Mouse (Mus musculus): Measurements from ENCODE around the gene Plcxd2. TPM values are rescaled to one million over a fixed set of nuclear protein-coding genes. Genes with fewer than 3 reads are reported as not detected.

Gene Plcxd2
- total RNA-seq, 2 experiments from 2014 or later, result 16.4 to 18.4 TPM

DNA sequence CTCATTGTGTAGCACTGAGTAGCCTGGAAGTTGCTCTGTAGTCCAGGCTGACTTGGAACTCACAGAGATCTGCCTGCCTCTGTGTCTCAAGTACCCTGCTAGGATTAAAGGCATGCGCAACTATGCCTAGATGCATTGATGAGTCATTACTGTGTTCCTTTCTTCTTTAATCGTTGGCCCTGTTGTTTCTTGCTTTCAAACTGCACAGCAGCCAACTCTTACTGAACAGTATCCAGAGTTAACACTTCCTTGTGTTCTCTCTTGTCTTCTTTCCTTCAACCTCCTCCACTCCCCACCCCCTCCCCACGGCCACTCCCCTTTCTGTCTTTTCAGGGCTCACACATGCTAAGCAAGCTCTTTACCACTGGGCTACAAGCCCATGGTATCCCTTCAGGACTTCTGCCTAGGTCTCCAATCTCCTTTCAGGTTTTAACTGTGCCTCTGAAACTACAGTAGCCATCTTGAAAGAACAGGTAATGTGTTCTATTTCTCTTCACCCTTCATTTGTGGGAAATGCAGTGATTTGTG lies 74.0 kb downstream of the Plcxd2 start:
- no peak for DNase-seq

DNA sequence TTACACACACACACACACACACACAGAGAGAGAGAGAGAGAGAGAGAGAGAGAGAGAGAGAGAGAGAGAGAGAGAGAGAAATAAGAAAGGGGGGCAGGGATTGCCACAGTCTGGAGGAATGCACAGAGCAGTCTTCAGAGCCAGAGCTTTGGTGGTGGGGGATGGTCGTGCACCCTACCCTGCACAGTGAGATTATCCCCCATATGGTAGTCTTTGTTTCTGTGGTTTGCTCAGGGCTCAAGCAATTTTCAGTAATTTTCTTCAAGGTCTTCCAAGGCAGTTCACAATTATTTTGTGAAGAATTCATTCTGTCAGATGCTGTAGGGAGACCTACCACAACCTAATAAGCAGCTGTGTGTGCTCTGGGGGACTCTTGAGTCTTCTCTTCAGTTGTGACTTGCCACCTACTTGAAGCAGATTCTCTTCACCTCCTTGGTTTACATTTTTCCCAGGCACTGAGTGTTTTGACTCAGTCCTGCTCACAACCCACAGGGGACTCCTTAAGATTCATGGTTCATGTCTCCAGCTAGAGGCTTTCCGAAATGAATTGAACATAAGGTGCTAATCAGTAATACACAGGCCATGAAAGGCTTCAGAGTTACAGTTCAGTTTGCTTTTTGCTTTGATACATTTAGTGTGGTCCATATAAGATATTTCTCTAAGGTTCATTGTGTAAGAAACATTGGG lies 75.2 kb downstream of the Plcxd2 start:
- DNase-seq, result no peak

DNA sequence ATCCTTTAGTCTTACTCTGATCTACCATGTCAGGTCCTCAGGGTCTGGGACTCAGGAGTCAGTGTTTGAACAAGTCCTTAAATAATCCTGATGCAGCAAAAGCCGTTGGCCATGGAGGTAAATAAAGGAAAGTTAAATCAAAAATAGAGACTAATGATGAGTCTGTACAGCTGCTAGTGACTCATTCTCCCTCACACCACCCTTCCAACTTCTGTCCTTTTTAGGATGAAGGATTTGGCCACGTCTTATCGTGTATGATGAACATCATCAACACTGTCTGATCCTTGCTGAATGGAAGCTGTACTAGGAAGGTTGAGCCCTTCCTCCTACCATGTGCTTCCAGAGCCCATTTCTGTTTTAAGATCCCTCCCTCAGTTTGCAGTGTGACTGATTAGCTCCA lies 79.7 kb downstream of the Plcxd2 start:
- DNase-seq, result no peak

- DNase-seq, result no peak
Observed at GRCm38 (mm10) chr16:45928090-45928489, 81.9 kb downstream of the Plcxd2 start.

- no peak for DNase-seq
Observed at GRCm38 (mm10) chr16:45927601-45928000, 82.4 kb downstream of the Plcxd2 start.

DNA sequence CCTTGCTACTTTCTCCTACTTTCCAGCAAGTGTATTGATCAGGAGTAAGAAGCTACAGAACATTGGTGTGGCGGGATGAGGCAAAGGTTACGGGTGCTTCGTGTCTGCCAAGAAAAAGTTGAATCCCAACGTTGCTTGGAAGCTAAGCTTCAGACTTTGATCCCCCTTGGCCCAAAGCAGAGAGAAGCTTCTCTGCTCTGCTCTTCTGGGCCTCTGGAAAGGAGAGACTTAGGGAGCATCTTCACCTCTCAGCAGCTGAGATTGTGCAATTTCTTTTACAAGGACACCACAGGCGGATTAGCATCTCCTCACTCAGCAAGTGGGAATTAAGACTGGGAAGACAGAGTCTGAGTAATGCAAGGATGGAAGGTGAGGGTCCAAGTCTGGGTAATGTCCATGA lies 83.1 kb downstream of the Plcxd2 start:
- no peak for DNase-seq

- DNase-seq, result no peak
Observed at GRCm38 (mm10) chr16:45923731-45924424, 86.1 kb downstream of the Plcxd2 start.

GRCm38 (mm10) chr16:45922546-45923229 lies 87.3 kb downstream of the Plcxd2 start:
- no peak for DNase-seq

- DNase-seq, result peak; percentile 14 to 27
Observed at GRCm38 (mm10) chr16:45919572-45919971, 90.4 kb downstream of the Plcxd2 start.

Other genes with a start within 250 kb of the Plcxd2 start
- 1 to 10 TPM; 4.9 to 8.0 TPM for gene Phldb2, start 56.6 kb downstream of the Plcxd2 start, total RNA-seq (2021)
- not detected for gene Cd96, start 110.0 kb upstream of the Plcxd2 start, total RNA-seq (2021)
- gene Gm4737, start 144.9 kb upstream of the Plcxd2 start, total RNA-seq (2021), result 10 to 100 TPM; 13.6 to 16.4 TPM